Mouse (Mus musculus) hindbrain, embryonic 12.5 days (tissue): ENCODE data around the gene Atxn3. TPM values are rescaled to one million over a fixed set of nuclear protein-coding genes. Genes with fewer than 3 reads are reported as not detected.
"Not testable (repeated sequence)": the region's sequence is repeated elsewhere in the genome, so short reads cannot be mapped to it uniquely, and the experiment has no call there.

Experiments
- ATAC-seq: fragments of 200-750 bp; cut with Nextera tagmentation; 2 replicates; pipeline ENCODE4 v1.8.0; 2017; ENCODE audit warnings: moderate TSS enrichment; ENCODE audit not compliant: low FRiP score
- H3K27ac ChIP-seq: fragments of 300-500 bp; sonication (generic); 2 replicates; pipeline ENCODE4 v1.5.1; 2016; ENCODE audit warnings: mild to moderate bottlenecking
- H3K27me3 ChIP-seq: fragments of 300-500 bp; sonication (generic); 2 replicates; pipeline ENCODE4 v1.6.1; 2016; ENCODE audit warnings: mild to moderate bottlenecking
- H3K36me3 ChIP-seq: fragments of 300-500 bp; sonication (generic); 2 replicates; pipeline ENCODE4 v1.6.1; 2016; ENCODE audit warnings: mild to moderate bottlenecking
- H3K4me1 ChIP-seq: fragments of 300-500 bp; sonication (generic); 2 replicates; pipeline ENCODE4 v1.6.1; 2016
- H3K4me2 ChIP-seq: fragments of 300-500 bp; sonication (generic); replicated peaks from 2 replicates; pipeline ENCODE4 v1.6.1; 2016; ENCODE audit warnings: mild to moderate bottlenecking
- H3K4me3 ChIP-seq: fragments of 300-500 bp; sonication (generic); 2 replicates; pipeline ENCODE4 v1.5.1; 2016; ENCODE audit warnings: mild to moderate bottlenecking
- H3K9ac ChIP-seq: fragments of 300-500 bp; sonication (generic); 2 replicates; pipeline ENCODE4 v1.6.1; 2016; ENCODE audit warnings: mild to moderate bottlenecking, moderate library complexity
- H3K9me3 ChIP-seq: fragments of 300-500 bp; sonication (generic); replicated peaks from 2 replicates; pipeline ENCODE4 v1.6.1; 2016; ENCODE audit warnings: mild to moderate bottlenecking
- WGBS: fragments of 180-500 bp; shearing (Covaris S2); methylation state at CpG from one replicate; pipeline ENCODE4 v1.1.7; 2016; 5-methylcytosine and 5-hydroxymethylcytosine counted together
- polyA plus RNA-seq: library from polyadenylated mRNA; unstranded; fragments of >200 nt; fragmentation: Nextera tagmentation; extraction: Ambion mirVana; gene quantifications from 2 replicates; pipeline ENCODE4 v1.2.1, GENCODE M21; 2016

Gene Atxn3
- polyA plus RNA-seq, 1 experiment from 2014 or later, result 16.2 TPM

DNA sequence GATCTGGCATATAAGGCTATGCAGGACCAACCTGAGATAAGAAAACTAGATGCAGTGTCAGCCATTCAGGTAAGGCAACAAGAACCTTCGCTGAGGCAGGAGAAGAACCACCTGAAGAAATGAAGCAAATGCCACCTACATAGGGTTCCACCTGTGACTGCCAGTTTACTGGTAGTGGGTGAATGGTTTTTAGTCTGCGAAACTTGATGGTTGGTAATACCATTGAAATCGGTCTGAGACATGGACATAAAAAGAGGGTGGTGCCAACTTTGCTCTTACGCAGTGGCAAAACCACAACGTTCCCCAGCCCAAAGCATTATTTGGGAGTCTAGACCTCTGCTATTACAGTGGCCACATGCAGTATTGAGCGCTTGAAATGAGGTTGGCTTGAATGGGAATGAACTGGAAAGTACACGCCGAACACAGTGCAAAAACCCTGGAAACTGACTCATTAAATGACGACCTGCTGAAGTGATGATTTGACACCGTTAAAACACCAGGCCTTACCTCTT lies 19.4 kb upstream of the Atxn3 start:
- WGBS, result 93% methylated on average over 10 of the region's 10 CpGs
- ATAC-seq, result no peak
- no peak overlapping the region for H3K27ac ChIP-seq
- 0 out of 2 replicates have a peak, but pooled peaks cover 10% of the 10 kb centered on the region for H3K36me3 ChIP-seq
- no peaks in the 10 kb centered on the region for H3K9me3 ChIP-seq
- 0 out of 2 replicates have a peak overlapping the region, but pooled peaks have one; percentile 92 for H3K4me3 ChIP-seq
- no peaks in the 10 kb centered on the region for H3K27me3 ChIP-seq
- peak overlapping the region; percentile 78 for H3K4me2 ChIP-seq
- H3K9ac ChIP-seq, result peak overlapping the region; percentile 84; the same call in 1 of the 2 replicates
- peaks cover 24% of the 10 kb centered on the region for H3K4me1 ChIP-seq

DNA sequence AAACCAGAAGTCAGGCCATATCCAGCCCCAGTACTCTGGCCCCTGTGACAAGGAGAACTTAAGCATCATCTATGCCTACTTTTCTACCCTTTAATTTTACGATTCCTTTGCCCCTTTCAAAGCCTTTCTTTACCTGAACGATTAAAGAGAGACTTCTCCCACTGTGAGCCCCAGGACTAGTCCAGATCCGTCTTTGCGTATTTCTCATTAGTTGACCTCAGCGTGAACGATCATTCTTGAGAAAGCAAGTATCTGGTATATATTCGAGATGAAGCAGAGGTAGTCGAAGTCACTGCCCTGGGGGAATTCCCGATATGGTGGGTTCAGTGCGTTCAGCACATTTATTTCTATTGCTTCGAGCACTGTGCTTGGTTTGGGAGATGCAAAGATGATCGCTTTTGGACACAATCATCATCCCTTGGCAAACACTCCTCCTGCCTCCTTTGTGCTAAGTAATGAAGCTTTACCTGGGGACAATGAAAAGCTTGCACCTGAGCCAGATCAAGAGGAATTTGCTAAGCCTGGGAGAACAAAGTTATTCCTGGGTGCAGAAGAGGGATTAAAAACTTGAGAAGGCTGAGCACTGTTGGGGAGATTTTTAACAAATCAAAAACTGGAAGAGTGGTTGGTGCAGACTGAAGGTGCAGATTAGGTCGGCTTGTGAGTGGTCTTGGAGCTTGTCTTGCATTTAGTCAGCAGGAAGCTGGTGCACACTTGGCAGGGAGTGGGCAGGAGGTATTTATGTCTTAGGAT lies 18.8 kb upstream of the Atxn3 start:
- no peaks in the 10 kb centered on the region for H3K27me3 ChIP-seq
- 27% methylated on average over 13 of the region's 13 CpGs for WGBS
- no peaks in the 10 kb centered on the region for H3K9me3 ChIP-seq
- no peak for ATAC-seq
- H3K9ac ChIP-seq, result peak overlapping the region; percentile 84
- H3K27ac ChIP-seq, result peak overlapping the region; percentile 87; the same call in 1 of the 2 replicates
- H3K4me2 ChIP-seq, result peak overlapping the region; percentile 78
- peak overlapping the region; percentile 92 for H3K4me3 ChIP-seq
- peaks cover 24% of the 10 kb centered on the region for H3K4me1 ChIP-seq
- H3K36me3 ChIP-seq, result 0 out of 2 replicates have a peak, but pooled peaks cover 7% of the 10 kb centered on the region

DNA sequence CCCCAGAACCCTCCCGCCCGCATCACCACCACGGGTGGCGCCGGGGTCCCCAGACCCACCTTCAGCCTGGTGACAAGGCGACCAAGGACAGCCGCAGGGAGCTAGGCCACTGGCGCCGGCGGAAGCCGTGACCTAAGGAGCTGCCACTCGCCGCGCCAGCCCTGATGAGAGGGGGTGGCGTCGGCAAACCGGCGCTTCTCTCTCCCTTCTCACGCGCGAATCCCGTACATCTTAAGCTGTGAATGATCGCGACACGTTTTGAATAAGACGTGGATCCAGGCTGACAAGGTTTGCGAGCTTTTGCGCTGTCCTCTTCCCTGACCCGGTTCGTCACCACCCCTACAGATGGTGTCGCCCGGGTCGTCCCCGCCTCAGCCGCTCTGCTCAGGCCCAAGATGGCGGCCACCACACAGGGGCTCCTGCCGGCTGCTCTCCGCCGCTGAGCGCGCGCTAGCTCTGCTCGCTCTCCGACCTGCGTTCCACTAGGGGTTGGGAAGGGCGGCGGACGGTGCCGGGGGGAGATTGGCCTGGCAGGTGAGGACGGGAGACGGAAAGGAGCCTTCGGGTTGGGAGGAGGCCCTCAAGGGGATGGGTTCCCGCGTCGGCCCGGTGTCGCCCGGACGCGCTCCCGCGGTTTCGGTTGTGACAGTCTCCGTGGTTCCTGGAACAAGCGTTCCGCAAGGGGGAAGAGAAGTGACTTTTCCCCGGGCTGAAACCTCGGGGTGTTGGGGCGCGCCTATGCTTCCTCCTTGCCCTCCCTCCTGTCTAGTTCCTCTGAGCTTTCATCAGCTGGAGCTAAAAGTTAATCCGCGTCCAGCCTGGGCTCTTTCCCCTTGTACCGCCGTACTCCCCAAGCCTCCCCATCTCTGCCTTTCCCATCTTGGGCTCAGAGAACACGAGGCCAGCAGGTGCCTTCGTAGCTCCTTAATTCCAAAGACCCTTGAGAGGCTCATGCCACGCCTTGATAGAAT lies 17.8 kb upstream of the Atxn3 start, which contains the start of gene Cpsf2:
TSS of gene Cpsf2 (plus strand) at position 388 of the 971 bp plus-strand sequence.
- Histone ChIP-seq H3K4me3 (peak within 1 kb of the TSS; percentile 92), H3K9me3 (no peaks in the 10 kb centered on the region), H3K27me3 (no peaks in the 10 kb centered on the region), H3K4me2 (peak within 1 kb of the TSS; percentile 78), H3K27ac (peak within 1 kb of the TSS; percentile 87), H3K4me1 (peaks cover 24% of the 10 kb centered on the region), H3K9ac (peak within 1 kb of the TSS; percentile 84), H3K36me3 (0 out of 2 replicates have a peak, but pooled peaks cover 6% of the 10 kb centered on the region)
- WGBS, result under 1% methylated on average over 76 of the region's 77 CpGs
- peak; percentile 97 for ATAC-seq

DNA sequence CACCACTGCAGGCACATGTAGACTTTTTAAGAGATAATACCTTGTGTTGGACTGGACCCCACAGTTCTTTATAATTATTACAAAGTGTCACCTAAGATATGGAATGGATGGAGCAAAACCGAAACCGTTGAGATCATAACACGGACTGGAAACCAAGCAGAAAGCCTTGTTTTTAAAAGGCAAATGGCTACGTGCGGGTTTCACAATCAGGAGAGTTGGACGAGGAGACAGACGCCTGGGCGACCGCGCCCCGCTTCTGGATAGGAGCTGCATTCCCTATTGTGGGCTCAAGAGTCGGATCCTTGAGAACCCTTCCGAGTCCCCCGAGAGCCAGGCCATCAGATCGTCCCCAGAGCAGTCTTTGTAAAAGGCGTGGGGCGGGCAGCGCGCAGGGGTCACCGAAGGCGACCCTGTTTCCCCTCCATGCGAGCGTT lies 17.1 kb upstream of the Atxn3 start:
- no peaks in the 10 kb centered on the region for H3K27me3 ChIP-seq
- ATAC-seq, result peak; percentile 80
- H3K9ac ChIP-seq, result peak overlapping the region; percentile 84
- H3K4me2 ChIP-seq, result peak overlapping the region; percentile 78
- H3K27ac ChIP-seq, result peak overlapping the region; percentile 87
- under 1% methylated on average over 23 of the region's 23 CpGs for WGBS
- no peaks in the 10 kb centered on the region for H3K9me3 ChIP-seq
- H3K36me3 ChIP-seq, result 0 out of 2 replicates have a peak, but pooled peaks cover 6% of the 10 kb centered on the region
- peak overlapping the region; percentile 92 for H3K4me3 ChIP-seq
- peaks cover 24% of the 10 kb centered on the region for H3K4me1 ChIP-seq

DNA sequence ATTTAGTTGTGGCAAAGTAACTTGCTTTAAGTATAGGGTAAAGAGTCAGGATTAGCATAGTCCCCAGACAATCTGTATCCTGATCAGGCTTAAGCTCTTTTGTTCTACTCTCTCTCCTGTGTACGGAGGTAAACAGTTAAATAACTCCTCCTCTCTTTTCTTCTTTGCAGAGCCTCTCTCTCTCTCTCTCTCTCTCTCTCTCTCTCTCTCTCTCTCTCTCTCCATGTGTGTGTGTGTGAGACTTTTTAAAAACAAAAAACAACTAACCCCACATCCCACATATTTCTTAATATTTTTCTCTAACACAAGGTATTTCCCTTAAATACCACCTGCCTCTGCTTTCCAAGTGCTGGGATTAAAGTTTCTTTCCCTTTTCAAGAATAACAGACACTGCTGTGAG lies 16.5 kb upstream of the Atxn3 start:
- 17% methylated on average over 1 of the region's 1 CpGs for WGBS
- Histone ChIP-seq H3K4me2 (peak overlapping the region; percentile 78), H3K9ac (peak overlapping the region; percentile 84), H3K4me3 (peak overlapping the region; percentile 92), H3K27ac (peak overlapping the region; percentile 87), H3K36me3 (0 out of 2 replicates have a peak, but pooled peaks cover 9% of the 10 kb centered on the region), H3K9me3 (no peaks in the 10 kb centered on the region), H3K4me1 (peaks cover 24% of the 10 kb centered on the region), H3K27me3 (no peaks in the 10 kb centered on the region)
- ATAC-seq, result no peak

DNA sequence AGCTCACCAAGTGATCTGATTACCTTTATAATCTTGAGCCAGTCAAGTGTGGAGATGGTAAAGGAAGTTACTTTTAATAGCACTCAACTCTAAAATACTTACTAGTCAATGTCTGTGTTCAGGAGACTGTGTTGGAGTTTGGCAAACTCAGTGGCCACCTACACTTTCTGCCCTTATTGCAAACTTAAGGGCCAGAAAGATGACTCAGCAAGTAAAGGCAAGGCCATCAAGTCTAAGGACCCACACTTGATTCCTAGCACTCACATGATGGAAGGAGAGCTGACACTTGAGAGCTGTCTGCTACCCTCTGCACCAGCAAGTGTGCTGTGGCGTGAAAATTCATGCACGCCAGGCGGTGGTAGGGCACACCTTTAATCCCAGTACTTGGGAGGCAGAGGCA lies 14.2 kb upstream of the Atxn3 start:
- peaks cover 19% of the 10 kb centered on the region for H3K4me1 ChIP-seq
- H3K36me3 ChIP-seq, result peaks cover 23% of the 10 kb centered on the region; the same call in 1 of the 2 replicates
- WGBS, result 98% methylated on average over 3 of the region's 3 CpGs
- no peak overlapping the region for H3K27ac ChIP-seq
- no peaks in the 10 kb centered on the region for H3K9me3 ChIP-seq
- no peak overlapping the region for H3K9ac ChIP-seq
- no peak overlapping the region for H3K4me3 ChIP-seq
- H3K4me2 ChIP-seq, result no peak overlapping the region
- ATAC-seq, result no peak
- H3K27me3 ChIP-seq, result no peaks in the 10 kb centered on the region

DNA sequence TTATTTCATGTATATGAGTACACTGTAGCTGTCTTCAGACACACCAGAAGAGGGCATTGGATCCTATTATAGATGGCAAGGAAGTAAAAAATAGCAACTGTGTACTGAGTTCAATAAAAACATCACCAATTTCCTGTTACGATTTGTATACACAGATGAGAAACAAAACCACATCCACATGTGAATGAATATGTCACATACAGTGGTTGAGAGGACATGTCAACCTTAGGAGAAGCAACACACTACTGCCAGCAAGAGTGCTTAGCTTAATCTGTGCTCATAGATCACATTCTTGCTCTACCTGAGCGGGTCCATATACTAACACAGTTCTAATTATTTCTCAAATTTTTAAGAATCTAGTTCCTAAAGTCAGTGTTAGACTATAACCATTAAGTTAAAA lies 13.3 kb upstream of the Atxn3 start:
- no peak overlapping the region for H3K9ac ChIP-seq
- no peaks in the 10 kb centered on the region for H3K9me3 ChIP-seq
- H3K27me3 ChIP-seq, result no peaks in the 10 kb centered on the region
- WGBS, result 94% methylated on average over 2 of the region's 2 CpGs
- no peak for ATAC-seq
- H3K4me1 ChIP-seq, result peaks cover 10% of the 10 kb centered on the region; the same call in 1 of the 2 replicates
- H3K36me3 ChIP-seq, result peaks cover 26% of the 10 kb centered on the region; the same call in 1 of the 2 replicates
- no peak overlapping the region for H3K4me2 ChIP-seq
- no peak overlapping the region for H3K4me3 ChIP-seq
- no peak overlapping the region for H3K27ac ChIP-seq

DNA sequence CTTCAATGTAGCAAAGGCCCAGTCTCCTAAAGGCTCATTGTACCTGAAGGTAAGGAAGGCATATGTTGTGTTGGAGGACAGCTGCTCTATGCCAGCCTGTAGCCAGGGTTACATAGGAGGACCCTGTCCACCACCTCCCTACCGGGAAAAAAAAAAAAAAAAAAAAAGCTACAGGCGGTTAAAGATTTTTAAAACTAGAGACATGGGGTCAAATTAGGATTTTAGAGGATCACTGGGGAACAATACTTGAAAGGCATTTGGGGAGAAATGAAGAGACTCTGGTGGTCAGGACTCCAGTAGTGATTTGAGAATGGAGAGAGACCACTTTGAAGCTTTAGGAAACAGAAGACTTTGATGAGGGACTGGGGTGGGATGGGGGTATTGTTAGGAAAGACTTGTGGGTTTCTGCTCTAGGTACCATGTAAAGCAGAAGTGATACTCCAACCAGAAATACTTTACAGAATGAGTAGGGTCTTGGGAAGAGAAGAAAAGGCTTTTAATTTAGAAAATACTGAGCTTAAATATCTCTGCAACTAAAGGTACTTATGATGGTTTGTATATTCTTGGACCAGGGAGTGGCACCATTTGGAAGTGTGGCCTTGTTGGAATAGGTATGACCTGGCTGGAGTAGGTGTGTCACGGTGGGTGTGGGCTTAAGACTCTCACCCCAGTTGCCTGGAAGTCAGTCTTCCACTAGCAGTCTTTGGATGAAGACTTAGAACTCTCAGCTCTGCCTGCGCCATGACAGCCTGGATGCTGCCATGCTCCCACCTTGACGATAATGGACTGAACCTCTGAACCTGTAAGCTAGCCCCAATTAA lies 1.1 kb upstream of the Atxn3 start:
- H3K36me3 ChIP-seq, H3K27ac ChIP-seq, H3K4me3 ChIP-seq, H3K9me3 ChIP-seq, H3K27me3 ChIP-seq, H3K9ac ChIP-seq: not testable (repeated sequence)
- 92% methylated on average over 5 of the region's 5 CpGs for WGBS
- Histone ChIP-seq H3K4me1 (peaks cover 12% of the 10 kb centered on the region), H3K4me2 (peak overlapping the region; percentile 31; the same call in 1 of the 2 replicates)
- peak; percentile 8; the same call in 1 of the 2 replicates for ATAC-seq

DNA sequence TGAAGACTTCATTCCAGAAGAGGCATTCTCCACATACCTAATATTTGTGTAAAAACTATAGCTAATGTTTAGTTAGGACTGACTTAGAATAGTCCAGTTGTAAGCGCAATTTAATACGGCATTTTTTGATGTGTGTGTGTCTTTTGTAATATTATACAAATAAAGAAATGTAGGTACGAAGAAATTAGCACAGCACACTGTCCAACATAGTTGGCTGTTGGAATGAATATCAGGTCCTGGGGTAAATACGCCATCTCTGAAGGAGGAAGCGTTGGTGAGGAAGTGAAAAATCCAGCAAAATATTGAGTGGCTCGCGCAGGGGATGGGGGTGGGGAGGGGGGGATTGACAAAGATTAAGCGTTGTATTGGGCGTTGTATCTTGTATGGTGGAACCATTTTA lies 510 bp upstream of the Atxn3 start:
- Histone ChIP-seq H3K27me3 (no peaks in the 10 kb centered on the region), H3K4me2 (peak overlapping the region; percentile 31), H3K9me3 (no peaks in the 10 kb centered on the region), H3K4me3 (0 out of 2 replicates have a peak overlapping the region, but pooled peaks have one; percentile 86), H3K36me3 (no peaks in the 10 kb centered on the region), H3K4me1 (peaks cover 12% of the 10 kb centered on the region), H3K9ac (no peak overlapping the region), H3K27ac (no peak overlapping the region)
- ATAC-seq, result peak; percentile 46
- WGBS, result 56% methylated on average over 9 of the region's 9 CpGs

DNA sequence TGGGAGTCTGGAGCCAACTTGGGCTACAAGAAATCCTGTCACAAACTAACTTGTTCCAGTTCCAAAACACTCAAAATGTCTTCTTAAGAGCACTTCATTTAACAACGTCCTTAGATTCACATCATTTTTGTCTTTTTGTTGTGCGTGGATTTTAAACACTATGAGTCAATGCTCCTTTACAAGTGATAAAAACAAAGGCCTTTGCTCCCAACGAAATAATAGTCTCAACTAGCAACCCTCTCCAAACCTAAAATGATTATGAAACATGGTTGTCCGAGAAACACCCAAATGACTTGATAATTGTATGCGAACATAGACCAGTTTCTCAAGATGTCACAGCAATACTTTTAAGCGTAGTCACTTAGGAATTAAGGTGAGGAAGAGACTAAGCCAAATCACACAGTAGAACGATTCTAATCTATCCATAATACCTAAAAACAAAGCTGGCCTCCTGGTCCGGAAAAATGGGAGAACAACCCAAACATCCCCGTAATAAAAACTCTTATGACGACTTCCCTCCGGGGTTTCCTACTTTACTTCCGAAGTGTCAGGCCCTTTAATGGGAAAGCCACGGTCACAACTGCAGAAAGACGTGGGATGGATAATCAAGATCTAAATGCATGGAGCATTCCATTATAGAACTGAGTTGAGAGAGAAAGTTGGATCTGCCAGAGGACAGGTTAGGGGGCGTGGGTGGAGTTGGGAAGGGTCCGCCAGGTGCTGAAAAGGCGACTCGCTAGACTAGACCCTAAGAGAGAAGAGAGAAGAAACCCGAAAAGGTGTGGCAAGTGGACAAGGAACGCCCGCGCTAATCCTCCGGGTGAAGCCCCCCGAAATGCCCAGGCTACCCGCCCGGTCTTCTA lies 736 bp downstream of the Atxn3 start:
- Histone ChIP-seq H3K4me1 (peaks cover 12% of the 10 kb centered on the region), H3K27me3 (no peaks in the 10 kb centered on the region), H3K27ac (peak overlapping the region; percentile 72)

More for the DNA sequence above, 736 bp downstream of the Atxn3 start:
- Histone ChIP-seq H3K4me3 (peak overlapping the region; percentile 86), H3K36me3 (no peaks in the 10 kb centered on the region), H3K9ac (peak overlapping the region; percentile 87), H3K4me2 (peak overlapping the region; percentile 71), H3K9me3 (no peaks in the 10 kb centered on the region)
- 13% methylated on average over 26 of the region's 26 CpGs for WGBS
- ATAC-seq, result no peak; the same call in 1 of the 2 replicates
